Mouse (Mus musculus) cerebellum, adult 9-11 months (tissue): ENCODE results near the gene Il23a.
"Not testable (repeated sequence)": the region's sequence is repeated elsewhere in the genome, so short reads cannot be mapped to it uniquely, and the experiment has no call there.

Experiments used
- DNase-seq: peaks from one replicate; pipeline ENCODE4 v3.0.0; 2022

Il23a gene

DNA sequence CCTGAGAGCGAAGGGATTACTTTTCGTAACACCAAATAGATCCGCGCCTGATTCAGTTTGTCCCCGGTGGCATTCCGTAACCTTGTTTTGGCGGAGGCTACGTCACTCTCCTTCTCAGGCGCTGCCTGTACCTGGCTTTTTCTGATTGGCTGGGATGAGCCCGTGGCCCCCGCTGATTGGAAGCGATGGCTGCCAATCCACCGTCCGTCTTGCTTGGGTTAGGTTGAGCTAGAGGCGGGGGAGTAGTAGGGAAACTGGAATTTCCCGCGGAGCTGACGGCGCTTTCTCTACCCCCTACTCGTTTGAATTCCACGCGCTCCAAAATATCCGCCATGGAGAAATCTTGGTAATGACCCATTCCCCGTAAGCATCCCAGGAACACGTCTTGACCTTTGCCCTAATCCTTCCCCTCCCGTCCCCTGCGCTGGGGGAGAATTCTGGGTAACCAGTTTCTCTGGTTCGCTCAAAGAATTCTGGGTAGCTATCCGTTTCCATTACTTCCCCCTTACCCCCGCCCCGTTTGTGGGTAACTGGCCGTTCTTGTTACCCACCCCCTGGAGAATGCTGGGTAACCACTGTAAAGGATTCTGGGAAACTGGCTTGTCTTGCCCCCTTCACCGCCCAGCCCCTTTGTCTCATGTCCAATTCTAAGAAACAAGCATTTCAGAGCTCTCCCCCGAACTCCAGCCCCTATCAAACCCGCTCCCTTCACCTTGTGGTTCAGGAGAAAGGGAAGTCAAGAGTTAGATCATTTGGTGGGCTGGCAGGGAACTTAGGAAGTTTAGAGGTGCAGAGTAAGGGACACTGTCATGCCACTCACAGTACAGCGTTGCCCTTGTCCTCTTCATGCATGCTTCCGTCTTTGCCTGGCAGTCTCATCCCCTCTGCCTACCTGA lies 4.8 kb upstream of the Il23a start, which contains the start of gene Pan2:
Pan2 (plus strand) TSS at position 210 of the 896 bp plus-strand sequence.
- DNase-seq, result peak; percentile 100

DNA sequence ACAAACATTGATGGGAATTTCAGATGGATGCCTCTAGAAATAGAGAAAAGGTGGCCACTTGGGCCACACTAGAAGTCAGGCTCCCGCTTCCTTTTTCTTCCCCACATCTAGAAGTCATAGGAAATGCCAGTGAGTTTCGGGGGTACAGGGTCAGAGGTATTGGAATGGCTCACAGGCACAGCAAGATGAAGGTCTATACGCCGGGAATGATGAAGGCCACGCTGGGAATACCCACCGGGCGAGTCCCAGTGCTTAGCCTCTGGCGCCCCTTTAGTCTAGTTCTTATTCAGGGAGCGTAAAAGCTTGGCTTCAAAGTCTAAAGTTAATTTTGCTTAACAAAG lies 4.2 kb upstream of the Il23a start:
- DNase-seq, result no peak

DNA sequence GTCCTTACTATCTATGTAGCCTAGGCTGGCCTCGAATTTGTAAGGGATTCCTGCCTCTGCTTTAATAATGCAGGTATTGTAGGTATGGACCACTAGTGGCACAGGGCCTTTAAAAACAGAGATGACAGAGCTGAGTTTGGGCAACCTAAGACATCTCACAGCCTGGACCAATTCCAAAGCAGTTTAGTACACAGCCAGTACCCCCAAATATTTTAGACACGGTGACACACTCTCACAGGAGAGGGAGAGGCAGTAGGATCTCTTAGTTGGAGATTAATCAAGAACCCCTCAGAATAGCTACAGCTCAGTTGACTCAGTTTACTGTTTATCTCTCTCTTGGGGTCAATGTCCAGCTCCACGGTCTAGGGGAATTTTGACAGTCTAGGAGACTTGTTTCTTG lies 3.8 kb upstream of the Il23a start:
- DNase-seq, result no peak

DNA sequence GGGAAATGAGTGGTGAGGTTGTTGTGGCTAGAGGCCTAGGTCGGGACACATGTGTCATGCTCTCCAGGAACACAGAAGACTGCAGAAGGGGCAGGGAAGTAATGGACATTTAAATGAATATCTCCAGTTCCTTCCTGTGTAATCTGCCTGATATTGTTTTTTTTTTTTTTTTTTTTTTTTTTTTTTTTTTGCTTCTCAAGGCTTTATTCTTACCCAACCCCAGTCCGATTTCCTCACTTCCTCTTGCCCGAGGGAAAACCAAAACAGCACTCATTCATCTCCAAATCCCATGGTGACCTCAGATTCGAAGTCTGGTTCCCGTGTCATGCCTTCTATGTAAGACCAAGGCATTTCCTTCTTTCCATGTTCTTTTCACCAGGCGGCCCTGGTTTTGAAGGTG lies 309 bp downstream of the Il23a start:
- DNase-seq, result no peak

DNA sequence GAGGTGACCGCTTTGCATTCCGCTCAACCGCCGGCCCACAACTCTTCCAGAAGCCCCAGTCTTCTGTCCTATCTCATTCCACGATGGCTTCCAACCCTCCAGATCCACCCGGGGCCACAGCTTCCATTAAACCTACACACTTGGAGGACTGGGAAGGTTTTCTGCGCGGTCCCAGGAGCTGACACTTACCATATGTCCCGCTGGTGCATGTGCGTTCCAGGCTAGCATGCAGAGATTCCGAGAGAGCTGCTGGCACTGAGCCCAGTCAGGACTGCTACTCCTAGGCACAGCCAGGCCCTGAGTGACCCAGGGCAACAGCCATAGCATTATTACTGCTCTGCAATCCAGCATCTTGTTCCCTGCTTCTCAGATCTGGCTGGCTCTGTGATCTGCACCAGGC lies 930 bp downstream of the Il23a start:
- DNase-seq, result peak; percentile 79

DNA sequence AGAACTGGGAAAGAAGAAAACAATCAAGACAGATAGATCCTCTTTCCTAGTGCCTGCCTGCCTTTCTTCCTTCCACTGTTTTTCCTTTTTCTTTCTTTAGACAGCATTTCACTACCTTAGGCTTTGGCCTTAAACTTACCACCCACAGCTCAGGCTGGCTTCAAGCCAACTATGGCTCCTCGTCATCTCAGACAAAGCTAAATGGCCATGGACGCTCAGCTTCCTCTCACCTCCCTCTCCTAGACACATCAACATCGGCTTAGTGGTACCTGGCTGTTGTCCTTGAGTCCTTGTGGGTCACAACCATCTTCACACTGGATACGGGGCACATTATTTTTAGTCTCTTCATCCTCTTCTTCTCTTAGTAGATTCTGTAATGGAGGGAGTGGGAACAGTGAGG lies 1.3 kb downstream of the Il23a start:
- DNase-seq, result peak; percentile 74

DNA sequence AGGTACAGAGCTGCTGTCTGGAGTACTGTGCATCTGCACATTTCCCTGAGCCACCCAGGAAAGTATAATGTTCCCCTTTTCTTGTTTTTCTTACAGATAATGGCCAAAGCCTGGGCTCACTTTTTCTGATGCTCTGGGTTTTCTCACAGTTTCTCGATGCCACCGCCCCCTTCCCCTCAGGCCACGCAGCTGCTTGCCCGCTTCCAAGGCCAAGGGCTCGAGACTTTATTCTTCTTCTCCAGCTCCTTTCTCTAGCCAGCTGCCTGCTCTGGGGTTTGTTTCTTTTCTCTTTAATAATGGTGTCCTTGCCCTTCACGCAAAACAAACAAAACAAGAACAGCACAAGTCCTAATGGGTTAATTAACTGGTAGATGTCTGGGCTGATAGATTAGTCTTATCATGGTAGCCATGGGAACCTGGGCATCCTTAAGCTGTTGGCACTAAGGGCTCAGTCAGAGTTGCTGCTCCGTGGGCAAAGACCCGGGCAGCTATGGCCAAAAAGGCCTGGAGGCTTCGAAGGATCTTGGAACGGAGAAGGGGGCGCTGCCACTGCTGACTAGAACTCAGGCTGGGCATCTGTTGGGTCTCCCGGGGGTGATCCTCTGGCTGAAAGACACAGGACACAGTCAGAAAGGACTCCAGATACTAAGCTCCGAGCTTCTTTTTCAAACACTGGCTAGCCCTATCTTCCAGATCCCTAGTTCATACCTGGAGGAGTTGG lies 2.0 kb downstream of the Il23a start:
- no peak for DNase-seq

DNA sequence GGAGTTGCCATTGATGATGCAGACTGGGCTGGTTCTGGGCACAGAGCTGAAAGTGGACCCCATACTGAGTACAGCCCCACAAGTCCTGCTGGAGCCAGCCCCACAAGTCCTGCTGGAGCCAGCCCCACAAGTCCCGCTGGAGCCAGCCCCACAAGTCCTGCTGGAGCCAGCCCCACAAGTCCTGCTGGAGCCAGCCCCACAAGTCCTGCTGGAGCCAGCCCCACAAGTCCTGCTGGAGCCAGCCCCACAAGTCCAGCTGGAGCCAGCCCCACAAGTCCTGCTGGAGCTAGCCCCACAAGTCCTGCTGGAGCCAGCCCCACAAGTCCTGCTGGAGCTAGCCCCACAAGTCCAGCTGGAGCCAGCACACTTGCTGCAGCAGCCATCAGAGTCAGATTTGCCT lies 8.0 kb downstream of the Il23a start:
- peak; percentile 63 for DNase-seq

DNA sequence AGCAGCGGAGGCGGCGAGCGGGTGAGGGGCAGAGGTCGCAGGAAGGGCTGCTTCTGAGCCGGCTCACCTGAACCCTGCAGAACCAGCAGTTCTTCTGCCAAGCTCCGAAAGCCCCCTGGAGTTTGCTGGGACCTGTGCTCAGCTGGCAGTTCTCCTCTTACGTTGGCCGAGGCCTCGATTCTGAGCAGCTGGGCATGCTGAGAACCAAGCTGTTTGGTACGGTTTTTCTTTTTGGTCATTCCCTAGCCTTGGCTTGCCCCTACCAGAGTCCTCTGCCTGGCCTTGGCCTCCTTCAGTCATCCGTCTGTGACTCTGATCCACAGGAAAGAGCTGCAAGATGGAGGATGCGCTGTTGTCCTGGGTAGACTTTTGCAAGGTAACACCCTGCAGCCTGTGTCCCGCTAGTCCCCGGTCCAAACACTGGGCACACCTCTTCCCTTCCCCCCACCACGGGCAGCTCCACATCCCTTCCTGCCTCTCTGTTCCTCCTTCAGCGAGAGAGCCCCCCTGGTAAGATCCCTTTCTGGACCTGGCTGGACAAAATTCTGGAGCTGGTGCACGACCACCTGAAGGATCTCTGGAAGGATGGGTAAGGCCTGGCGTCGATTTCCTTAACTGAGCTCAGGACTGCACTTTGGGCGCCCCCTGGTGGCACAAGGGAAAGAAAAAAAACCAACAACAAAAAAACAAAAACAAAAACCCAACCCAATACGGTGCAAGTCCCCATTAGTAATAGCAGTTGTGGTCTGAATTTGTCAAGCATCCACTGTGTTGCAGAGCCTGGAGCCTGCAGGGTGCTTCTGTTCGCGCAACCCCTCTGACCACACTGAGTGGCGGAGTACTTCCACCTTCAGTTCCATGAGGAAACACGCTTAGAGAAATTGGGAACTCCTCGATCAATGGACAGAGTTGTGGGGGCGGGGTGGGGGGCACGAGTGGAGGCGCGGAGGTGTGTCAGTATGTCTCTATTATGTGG lies 14.7 kb downstream of the Il23a start:
- DNase-seq, result peak; percentile 99

DNA sequence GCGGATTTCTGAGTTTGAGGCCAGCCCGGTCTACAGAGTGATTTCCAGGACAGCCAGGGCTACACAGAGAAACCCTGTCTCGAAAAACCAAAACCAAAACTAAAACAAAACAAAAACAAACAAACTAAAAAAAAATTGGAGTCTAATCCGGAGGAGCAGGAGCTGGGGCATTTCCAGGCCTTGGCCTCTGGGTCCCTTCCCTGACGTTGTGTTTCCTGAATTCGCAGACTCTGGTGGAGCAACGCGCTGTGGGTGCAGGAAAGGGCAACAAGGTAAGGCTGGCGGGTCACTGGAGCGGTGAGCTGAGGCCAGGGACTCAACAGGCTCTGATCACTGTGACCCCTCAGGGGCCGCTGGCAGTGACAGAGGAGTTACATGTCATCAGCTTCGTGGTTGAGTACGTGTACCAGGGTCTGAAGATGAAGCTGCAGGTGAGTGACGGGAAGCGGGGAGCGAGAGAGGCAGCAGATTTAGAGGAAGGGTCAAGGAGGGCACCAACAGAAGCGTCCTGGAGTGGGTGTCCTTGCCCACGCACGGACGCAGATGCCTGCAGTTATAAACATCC lies 15.6 kb downstream of the Il23a start:
- no peak for DNase-seq

DNA sequence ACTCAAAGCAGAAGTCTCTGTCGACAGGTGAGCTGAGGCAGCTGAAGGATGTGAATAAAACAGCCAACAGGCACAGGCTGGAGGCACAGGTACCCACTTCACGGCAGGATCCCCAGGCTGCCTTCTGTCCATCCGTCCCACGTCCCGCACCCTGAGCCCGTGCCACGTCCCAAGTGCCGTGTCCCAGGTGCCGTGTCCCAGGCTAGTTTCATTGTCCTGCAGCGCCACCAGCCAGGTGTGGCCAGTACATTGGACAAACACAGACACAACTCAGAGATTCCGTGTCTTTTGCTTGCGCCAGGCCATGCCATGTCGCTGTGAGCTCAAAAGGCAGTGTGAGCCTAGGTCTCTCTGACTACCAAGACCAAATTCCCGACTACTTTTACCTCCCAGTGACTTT lies 16.9 kb downstream of the Il23a start:
- peak; percentile 59 for DNase-seq

DNA sequence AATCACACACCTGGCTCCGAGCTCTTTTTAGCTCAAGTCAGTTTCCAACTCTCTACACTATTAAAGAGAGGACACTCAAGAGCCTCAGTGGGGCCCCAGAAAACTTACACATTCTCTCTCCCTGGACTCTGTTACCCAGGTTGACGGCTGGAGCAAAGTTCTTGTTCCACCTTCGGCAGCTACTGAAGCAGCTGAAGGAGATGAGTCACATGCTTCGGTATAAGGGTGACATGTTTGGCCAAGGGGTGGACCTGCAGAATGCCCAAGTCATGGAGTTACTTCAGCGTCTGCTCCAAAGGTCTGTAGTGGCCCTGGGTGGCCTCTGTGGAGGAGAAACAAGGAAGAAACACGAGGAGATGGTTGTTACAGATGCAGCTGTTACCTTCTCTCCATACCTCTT lies 17.6 kb downstream of the Il23a start:
- DNase-seq, result peak; percentile 28

DNA sequence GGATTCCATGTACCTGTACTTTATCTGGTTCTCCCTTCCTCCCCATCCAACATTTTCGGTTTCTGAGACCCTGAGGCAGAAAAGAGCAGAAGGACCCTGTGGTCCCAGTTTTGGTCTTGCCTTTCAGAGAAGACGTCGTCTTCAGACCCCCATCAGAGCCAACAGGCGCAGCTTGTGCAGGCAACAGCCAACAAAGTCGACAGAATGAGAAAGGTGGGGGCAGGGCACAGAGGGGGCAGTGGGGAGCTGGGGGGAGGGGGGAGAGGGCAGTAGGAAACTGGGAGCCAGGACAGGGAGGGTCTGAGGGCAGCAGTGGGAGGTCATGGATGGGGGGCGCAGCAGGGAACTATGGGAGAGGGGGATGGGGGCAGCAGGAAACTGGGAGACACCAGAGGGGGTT lies 20.4 kb downstream of the Il23a start:
- DNase-seq, result peak; percentile 16

DNA sequence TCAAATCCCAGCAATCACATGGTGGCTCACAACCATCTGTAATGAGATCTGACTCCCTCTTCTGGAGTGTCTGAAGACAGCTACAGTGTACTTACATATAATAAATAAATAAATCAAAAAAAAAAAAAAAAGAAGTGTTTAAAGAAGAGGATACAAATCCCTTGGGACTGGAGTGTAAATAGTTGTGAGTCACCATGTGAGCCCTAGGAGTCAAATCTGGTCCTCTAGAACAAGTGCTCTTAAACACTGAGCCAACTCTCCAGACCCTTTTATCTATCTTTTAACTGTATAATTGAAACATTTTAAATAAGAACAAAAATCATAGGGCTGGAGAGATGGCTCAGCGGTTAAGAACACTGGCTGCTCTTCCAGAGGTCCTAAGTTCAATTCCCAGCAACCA lies 23.2 kb downstream of the Il23a start:
- not testable (repeated sequence) for DNase-seq

DNA sequence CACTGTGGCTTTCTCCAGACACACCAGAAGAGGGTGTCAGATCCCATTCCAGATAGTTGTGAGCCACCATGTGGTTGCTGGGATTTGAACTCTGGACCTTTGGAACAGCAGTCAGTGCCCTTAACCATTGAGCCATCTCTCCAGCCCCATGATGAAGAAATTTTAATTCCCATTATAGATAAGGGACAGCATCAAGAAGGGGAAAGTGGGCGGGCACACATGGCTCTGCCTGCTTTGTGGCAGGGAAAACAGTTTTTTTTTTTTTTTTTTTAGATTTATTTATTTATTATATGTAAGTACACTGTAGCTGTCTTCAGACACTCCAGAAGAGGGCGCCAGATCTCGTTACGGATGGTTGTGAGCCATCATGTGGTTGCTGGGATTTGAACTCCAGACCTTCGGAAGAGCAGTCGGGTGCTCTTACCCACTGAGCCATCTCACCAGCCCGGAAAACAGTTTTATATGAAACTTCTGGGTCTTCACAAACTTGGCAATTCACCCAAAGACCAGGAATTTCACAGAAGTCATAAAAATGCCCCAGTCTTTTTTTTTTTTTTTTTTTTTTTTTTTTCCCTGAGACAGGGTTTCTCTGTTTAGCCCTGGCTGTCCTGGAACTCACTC lies 25.6 kb downstream of the Il23a start:
- peak; percentile 30 for DNase-seq

DNA sequence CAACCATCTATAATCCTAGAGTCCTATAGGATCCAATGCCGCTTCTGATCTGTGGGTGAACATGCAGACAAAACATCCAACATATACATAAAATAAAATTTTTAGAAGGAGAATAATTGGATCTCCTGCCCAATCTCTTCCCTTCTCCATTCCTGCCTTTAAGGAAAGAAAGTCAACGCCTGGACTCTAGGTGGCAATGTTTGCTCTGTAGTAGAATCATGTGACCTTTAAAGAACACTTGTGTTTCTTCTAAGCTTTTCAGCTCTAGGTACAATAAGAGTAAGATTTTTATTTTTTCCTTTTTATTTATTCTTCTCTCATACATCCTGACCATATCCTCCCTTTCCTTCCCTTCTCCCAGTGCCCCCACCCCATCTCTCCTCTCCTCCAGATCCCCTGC lies 26.7 kb downstream of the Il23a start:
- no peak for DNase-seq

DNA sequence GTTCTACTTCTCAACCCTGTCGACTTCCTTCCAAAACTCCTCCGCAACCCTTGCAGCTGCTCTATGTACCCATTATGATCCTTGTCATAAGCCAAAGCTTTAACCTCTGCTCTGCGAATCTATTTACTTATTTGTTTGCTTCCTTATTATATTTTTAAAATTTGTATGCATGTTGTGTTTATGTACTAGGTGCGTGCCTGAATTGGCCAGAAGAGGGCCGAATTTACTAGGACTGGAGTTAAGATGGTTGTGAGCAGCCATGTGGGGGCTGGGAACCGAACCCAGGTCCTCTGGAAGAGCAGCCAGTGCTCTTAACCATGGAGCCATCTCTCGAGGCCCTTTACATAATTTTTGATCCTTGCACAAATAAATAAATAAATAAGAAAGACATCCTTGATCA lies 27.7 kb downstream of the Il23a start:
- DNase-seq, result no peak

DNA sequence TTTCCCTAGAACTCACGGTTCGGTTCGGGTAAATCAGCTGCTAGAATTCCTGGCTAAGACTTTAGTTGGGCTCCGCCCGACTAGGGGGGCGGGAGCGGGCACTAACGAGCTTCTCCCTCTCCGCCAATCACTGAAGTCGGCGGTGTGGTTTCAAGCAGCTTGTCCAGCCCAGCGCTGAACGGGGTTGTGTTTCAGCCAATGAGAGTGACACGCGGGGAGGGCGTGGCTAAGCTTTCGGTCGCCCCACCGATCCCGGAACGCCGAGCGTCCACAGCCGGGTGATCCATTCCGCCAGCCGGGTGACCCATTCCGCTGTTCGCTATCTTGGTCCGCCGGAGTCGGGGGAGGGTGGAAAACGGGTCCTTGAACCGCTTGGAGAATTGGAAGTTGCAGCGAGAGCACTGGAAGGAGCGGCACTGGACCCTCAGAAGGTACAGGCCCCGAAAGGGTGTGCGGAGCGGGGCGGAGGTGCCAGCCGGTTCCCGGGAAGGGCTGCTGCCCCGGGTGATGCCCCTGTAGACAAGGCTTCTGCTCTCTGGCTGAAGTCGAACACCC lies 28.2 kb downstream of the Il23a start, which contains the start of gene Stat2:
Stat2 (plus strand) TSS at position 273 of the 555 bp plus-strand sequence.
- peak; percentile 99 for DNase-seq

DNA sequence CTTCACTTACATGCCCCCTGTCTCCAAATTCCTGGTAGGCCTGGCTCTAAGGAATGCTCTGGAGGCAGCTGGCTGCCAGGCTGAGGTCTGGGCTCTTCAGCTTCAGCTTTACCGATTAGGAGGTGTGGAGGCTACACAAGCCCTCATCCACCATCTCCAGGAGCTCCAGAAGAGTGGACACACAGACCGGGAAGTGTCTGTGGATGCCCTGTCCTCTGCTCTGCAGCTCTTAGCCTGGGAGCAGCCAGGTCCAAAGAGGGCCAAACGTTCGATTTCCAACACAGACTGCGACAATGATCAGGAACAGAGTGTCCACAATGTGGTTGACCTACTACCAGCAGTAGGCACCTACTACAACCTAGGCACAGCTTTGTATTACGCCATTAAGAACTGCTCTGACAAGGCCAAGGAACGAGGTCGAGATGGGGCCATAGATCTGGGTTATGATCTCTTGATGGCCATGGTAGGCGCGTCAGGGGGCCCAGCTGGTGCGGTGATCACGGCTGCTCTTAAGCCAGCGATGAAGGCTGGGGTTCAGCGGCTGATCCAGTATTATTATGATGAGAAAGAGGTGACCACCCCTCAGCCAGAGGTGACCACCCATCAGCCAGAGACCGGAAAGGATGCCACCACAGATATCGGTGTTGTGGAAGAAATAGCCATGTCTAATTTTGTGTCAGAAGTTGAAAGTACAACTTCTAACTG lies 29.2 kb downstream of the Il23a start:
- no peak for DNase-seq

DNA sequence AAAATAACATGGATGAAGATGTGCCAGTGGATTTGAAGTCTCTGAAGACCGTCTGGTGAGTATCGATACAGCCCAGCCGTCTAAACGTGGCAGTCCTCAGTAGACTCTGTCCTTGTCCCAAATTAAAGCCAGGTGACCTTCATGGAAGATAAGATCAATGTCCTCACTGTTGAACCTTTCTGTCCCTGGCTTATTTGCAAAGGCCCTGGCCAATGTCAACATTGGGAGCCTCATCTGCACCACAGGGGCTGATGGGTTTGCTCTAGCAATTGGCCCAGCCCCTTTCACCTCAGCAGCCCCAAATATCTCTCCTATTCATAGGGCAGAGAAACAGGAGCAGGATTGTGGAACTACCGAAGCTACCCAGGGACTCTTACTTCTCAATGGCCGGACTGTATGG lies 30.2 kb downstream of the Il23a start, which contains the start of gene Apof:
Apof (plus strand) TSS at position 301 of the 400 bp plus-strand sequence.
- DNase-seq, result no peak
